Mouse (Mus musculus): ENCODE measurements around the gene Atxn1. TPM values are rescaled to one million over a fixed set of nuclear protein-coding genes. Genes with fewer than 3 reads are reported as not detected.

The Atxn1 gene
- total RNA-seq, 4 experiments from 2014 or later: 40.3 to 60.6 (median 42.9) TPM

GRCm38 (mm10) chr13:45499906-45500305, 464.9 kb downstream of the Atxn1 start:
- no peak for DNase-seq (ENCODE audit: low spot score in 2 of 2)
